Mouse (Mus musculus) lung, postnatal 0 days (tissue): ENCODE measurements at regions not wholly inside any gene's neighbourhood (a gene's known extent, or its start where the extent isn't known, plus 50 kb on each side); places are given as distances from the start of the nearest gene placed in this dataset.

ENCODE experiments used
- ATAC-seq: fragments of 200-750 bp; cut with Nextera tagmentation; 2 replicates; pipeline ENCODE4 v1.8.0; 2017; ENCODE audit warnings: moderate library complexity
- DNase-seq: peaks from one replicate; pipeline ENCODE4 v3.0.0-alpha.2; 2016; ENCODE audit warnings: low spot score
- H3K27ac ChIP-seq: fragments of 300-500 bp; sonication (generic); 2 replicates; pipeline ENCODE4 v1.5.1; 2014; ENCODE audit warnings: antibody characterized with exemption, mild to moderate bottlenecking, low read length, mixed read lengths
- H3K27me3 ChIP-seq: fragments of 300-500 bp; sonication (generic); replicated peaks from 2 replicates; pipeline ENCODE4 v1.6.1; 2014; ENCODE audit warnings: low read length, mixed read lengths; ENCODE audit not compliant: insufficient read depth
- H3K36me3 ChIP-seq: fragments of 300-500 bp; sonication (generic); 2 replicates; pipeline ENCODE4 v1.6.1; 2014; ENCODE audit warnings: low read length, mixed read lengths; ENCODE audit not compliant: insufficient read depth
- H3K4me1 ChIP-seq: fragments of 300-500 bp; sonication (generic); 2 replicates; pipeline ENCODE4 v1.6.1; 2014; ENCODE audit warnings: antibody characterized with exemption, low read depth, low read length, mixed read lengths; ENCODE audit not compliant: insufficient read depth
- H3K4me2 ChIP-seq: fragments of 300-500 bp; sonication (generic); replicated peaks from 2 replicates; pipeline ENCODE4 v1.6.1; 2014; ENCODE audit warnings: low read depth, mild to moderate bottlenecking, low read length, moderate library complexity, mixed read lengths
- H3K4me3 ChIP-seq: fragments of 300-500 bp; sonication (generic); 2 replicates; pipeline ENCODE4 v1.5.1; 2014; ENCODE audit warnings: low read depth, low read length
- H3K9ac ChIP-seq: fragments of 300-500 bp; sonication (generic); replicated peaks from 2 replicates; pipeline ENCODE4 v1.6.1; 2014; ENCODE audit warnings: low read depth, mild to moderate bottlenecking
- H3K9me3 ChIP-seq: fragments of 300-500 bp; sonication (generic); 2 replicates; pipeline ENCODE4 v1.6.1; 2016; ENCODE audit warnings: low read length, mixed read lengths
- CTCF ChIP-seq: IDR thresholded peaks from 2 replicates; pipeline ENCODE4 v1.5.1; 2016; ENCODE audit warnings: antibody characterized with exemption, mild to moderate bottlenecking
- EP300 ChIP-seq: IDR thresholded peaks from 2 replicates; pipeline ENCODE4 v1.6.1; 2016; ENCODE audit warnings: antibody characterized with exemption, mild to moderate bottlenecking, control low read depth
- WGBS: fragments of 180-500 bp; shearing (Covaris S2); extraction: QIAGEN DNeasy Blood & Tissue Kit; methylation state at CpG from one replicate; pipeline ENCODE4 v1.1.7; 2014; 5-methylcytosine and 5-hydroxymethylcytosine counted together

DNA sequence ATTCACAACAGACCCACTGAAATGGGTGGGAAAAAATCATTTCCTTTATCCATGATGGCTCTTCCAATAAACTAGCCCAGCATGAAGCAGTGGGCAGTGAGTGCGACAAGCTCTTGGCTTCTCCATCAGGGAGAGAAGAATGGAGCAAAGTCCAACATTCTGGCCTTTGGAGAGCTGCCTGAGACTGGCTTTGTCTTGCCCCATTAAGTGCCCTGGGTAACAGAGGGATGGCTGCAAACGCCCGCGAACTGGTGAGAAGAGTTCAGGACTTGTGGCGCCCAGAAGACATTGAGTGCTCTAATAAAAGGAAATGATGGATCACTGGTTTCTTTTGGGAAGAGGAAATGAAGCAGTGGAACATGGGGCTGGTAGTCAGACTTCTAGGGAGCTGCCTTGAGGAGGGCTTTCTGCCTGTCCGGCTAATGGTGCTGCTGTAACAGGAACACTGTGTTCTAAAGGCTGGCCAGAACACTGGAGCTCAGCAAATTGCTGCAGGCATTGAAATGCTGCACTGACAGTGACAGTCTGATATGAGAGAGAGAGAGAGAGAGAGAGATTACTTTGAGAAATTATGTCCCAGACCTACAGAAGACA, 182.2 kb upstream of the Btbd3 start:
- no peak overlapping the region for H3K4me2 ChIP-seq
- TF ChIP-seq EP300, result no peak
- no peak for TF ChIP-seq CTCF
- no peaks in the 10 kb centered on the region for H3K4me1 ChIP-seq
- H3K4me3 ChIP-seq, result no peak overlapping the region
- no peaks in the 10 kb centered on the region for H3K36me3 ChIP-seq
- no peaks in the 10 kb centered on the region for H3K27me3 ChIP-seq
- no peak for ATAC-seq
- H3K9me3 ChIP-seq, result no peaks in the 10 kb centered on the region
- WGBS, result 88% methylated on average over 6 of the region's 6 CpGs
- H3K27ac ChIP-seq, result no peak overlapping the region
- no peak for DNase-seq
- no peak overlapping the region for H3K9ac ChIP-seq

DNA sequence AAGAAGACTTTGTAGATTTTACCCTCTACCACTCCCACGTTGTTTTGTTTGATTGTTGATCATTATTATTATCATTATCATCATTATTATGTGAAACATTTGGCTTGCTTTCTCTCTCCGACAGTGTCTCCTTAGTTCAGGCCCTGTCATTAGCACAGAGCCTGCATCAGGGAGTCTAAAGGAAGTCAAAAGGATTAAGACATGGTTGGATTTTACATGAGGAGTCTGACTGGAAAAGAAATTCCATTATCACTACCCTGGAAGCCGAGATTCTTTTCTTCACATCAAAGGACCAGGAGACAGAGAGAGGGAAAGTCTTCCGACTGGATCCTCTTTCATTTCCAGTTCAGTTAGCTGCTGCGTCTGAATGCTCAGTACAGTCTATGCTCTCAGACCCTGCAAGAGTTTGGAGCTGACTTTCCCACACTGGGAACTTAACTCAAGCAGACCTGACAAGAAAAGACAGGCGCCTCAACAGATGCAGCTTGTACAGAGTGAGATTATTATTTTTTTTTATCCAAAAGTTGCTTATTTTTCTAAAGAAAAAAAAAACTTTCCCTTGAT, 184.1 kb upstream of the Btbd3 start:
- H3K27ac ChIP-seq, result no peak overlapping the region
- 47% methylated on average over 6 of the region's 6 CpGs for WGBS
- H3K9me3 ChIP-seq, result no peaks in the 10 kb centered on the region
- H3K4me1 ChIP-seq, result no peaks in the 10 kb centered on the region
- no peak overlapping the region for H3K9ac ChIP-seq
- H3K4me3 ChIP-seq, result no peak overlapping the region
- TF ChIP-seq CTCF, result no peak
- ATAC-seq (no peak), DNase-seq (no peak)
- no peaks in the 10 kb centered on the region for H3K36me3 ChIP-seq
- no peaks in the 10 kb centered on the region for H3K27me3 ChIP-seq
- H3K4me2 ChIP-seq, result no peak overlapping the region

- WGBS, result 57% methylated on average over 4 of the region's 4 CpGs
- no peak overlapping the region for H3K9ac ChIP-seq
- ATAC-seq (no peak), DNase-seq (no peak)
- no peak overlapping the region for H3K4me3 ChIP-seq
- H3K27me3 ChIP-seq, result no peaks in the 10 kb centered on the region
- TF ChIP-seq EP300, result no peak
- no peak for TF ChIP-seq CTCF
- H3K4me2 ChIP-seq, result no peak overlapping the region
- no peak overlapping the region for H3K27ac ChIP-seq
- H3K36me3 ChIP-seq, result no peaks in the 10 kb centered on the region
- H3K4me1 ChIP-seq, result no peaks in the 10 kb centered on the region
- H3K9me3 ChIP-seq, result no peaks in the 10 kb centered on the region
Measured at GRCm38 (mm10) chr2:138053081-138053480, 203.3 kb upstream of the Btbd3 start.

DNA sequence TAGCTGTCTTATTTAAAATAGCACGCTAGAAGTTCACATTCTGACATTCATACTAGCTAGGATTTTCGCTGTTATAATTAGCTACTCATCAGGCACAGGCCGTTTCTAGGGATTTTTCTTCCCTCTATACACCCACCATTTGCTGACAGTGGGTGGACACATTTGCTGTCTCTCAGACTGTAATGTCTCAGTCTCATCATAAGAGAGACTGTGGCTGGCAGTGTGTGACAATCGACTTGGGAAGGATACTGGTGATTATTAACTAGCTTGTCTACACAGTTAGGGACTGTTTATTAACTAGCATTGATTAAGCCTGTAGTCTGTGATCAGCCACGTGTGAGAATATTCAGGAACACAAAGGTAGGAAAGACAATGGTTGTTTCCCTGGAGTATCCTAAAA, 208.0 kb upstream of the Btbd3 start:
- no peak for DNase-seq
- no peak overlapping the region for H3K27ac ChIP-seq
- no peaks in the 10 kb centered on the region for H3K4me1 ChIP-seq
- no peaks in the 10 kb centered on the region for H3K9me3 ChIP-seq
- no peak for TF ChIP-seq EP300
- TF ChIP-seq CTCF, result no peak
- no peak overlapping the region for H3K9ac ChIP-seq
- H3K27me3 ChIP-seq, result no peaks in the 10 kb centered on the region
- H3K36me3 ChIP-seq, result no peaks in the 10 kb centered on the region
- no peak for ATAC-seq
- 66% methylated on average over 5 of the region's 5 CpGs for WGBS
- no peak overlapping the region for H3K4me3 ChIP-seq
- no peak overlapping the region for H3K4me2 ChIP-seq

DNA sequence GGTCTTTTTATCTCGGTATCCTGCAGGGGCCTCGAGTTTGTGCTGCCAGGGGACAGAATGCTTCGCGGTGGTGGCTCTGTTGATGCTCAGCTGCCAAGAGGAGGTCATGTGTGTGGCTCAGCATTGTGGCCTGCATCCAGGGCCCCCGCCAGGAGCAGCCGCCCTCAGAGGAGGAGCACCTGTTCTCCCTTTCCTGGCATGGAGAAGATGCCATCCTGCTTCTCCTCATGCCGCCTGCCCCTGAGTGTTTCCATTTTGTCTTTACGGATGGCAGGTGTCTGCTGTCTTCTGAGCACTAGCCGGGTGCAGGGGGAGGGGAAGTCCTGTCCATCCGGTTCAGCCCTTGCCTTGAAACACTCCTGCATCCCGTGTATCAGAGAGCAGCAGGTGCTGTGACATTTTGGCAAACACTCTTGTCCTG, 208.6 kb upstream of the Btbd3 start:
- H3K9me3 ChIP-seq, result no peaks in the 10 kb centered on the region
- 30% methylated on average over 11 of the region's 11 CpGs for WGBS
- no peak overlapping the region for H3K4me3 ChIP-seq
- no peaks in the 10 kb centered on the region for H3K27me3 ChIP-seq
- no peak overlapping the region for H3K27ac ChIP-seq
- H3K36me3 ChIP-seq, result no peaks in the 10 kb centered on the region
- no peak overlapping the region for H3K9ac ChIP-seq
- no peaks in the 10 kb centered on the region for H3K4me1 ChIP-seq
- no peak for TF ChIP-seq EP300
- no peak for TF ChIP-seq CTCF
- H3K4me2 ChIP-seq, result no peak overlapping the region
- ATAC-seq, result no peak
- no peak for DNase-seq

DNA sequence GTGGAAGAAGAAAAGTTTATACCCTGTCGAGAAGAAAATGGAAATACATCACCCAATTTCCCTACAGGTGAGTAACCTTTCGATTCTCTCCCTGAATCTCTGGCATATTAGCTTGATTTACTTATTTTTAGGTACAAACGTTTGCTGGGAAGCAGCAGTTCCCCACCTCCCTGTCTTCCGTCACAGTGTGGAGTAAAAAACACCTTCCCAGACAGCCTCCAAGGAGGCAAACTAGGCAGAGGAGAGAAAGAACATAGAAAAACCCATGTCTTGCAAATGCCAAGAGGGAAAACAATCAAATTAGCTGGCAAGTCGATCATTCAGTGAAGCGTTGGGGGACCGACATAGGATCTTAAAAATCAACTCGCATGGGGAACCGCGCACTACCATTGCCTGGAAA, 209.0 kb upstream of the Btbd3 start:
- Histone ChIP-seq H3K4me1 (no peaks in the 10 kb centered on the region), H3K9ac (no peak overlapping the region), H3K27me3 (no peaks in the 10 kb centered on the region), H3K4me2 (no peak overlapping the region), H3K36me3 (no peaks in the 10 kb centered on the region), H3K4me3 (no peak overlapping the region), H3K9me3 (no peaks in the 10 kb centered on the region), H3K27ac (no peak overlapping the region)
- ATAC-seq (no peak), DNase-seq (no peak)
- WGBS, result 67% methylated on average over 10 of the region's 10 CpGs
- no peak for TF ChIP-seq EP300
- no peak for TF ChIP-seq CTCF

- WGBS, result 83% methylated on average over 3 of the region's 3 CpGs
- TF ChIP-seq CTCF (no peak), EP300 (no peak)
- no peak overlapping the region for H3K4me3 ChIP-seq
- no peak for DNase-seq
- no peak overlapping the region for H3K9ac ChIP-seq
- no peak for ATAC-seq
- no peaks in the 10 kb centered on the region for H3K27me3 ChIP-seq
- no peaks in the 10 kb centered on the region for H3K9me3 ChIP-seq
- H3K36me3 ChIP-seq, result no peaks in the 10 kb centered on the region
- H3K4me1 ChIP-seq, result no peaks in the 10 kb centered on the region
- H3K4me2 ChIP-seq, result no peak overlapping the region
- H3K27ac ChIP-seq, result no peak overlapping the region
Measured at GRCm38 (mm10) chr2:138046918-138047317, 209.4 kb upstream of the Btbd3 start.
